Mouse (Mus musculus) stomach, postnatal 0 days (tissue): Measurements from ENCODE around the gene Rhbdl1. TPM values are rescaled to one million over a fixed set of nuclear protein-coding genes. Genes with fewer than 3 reads are reported as not detected.
A peak's percentile ranks its signal among the peaks of the same experiment; 100 is the strongest.
"Not testable (repeated sequence)": the region's sequence is repeated elsewhere in the genome, so short reads cannot be mapped to it uniquely, and the experiment has no call there.

Source experiments
- ATAC-seq: fragments of 200-750 bp; cut with Nextera tagmentation; 2 replicates; pipeline ENCODE4 v1.8.0; 2017; ENCODE audit not compliant: low FRiP score, low TSS enrichment
- DNase-seq: peaks from one replicate; pipeline ENCODE4 v3.0.0-alpha.2; 2016; ENCODE audit warnings: low spot score
- H3K27ac ChIP-seq: fragments of 300-500 bp; sonication (generic); replicated peaks from 2 replicates; pipeline ENCODE4 v1.5.1; 2014; ENCODE audit warnings: mild to moderate bottlenecking, control low read depth
- H3K27me3 ChIP-seq: fragments of 300-500 bp; sonication (generic); 2 replicates; pipeline ENCODE4 v1.6.1; 2014; ENCODE audit warnings: low read length; ENCODE audit not compliant: control insufficient read depth, insufficient read depth
- H3K36me3 ChIP-seq: fragments of 300-500 bp; sonication (generic); 2 replicates; pipeline ENCODE4 v1.6.1; 2014; ENCODE audit warnings: low read length, mixed read lengths; ENCODE audit not compliant: control insufficient read depth, insufficient read depth
- H3K4me1 ChIP-seq: fragments of 300-500 bp; sonication (generic); replicated peaks from 2 replicates; pipeline ENCODE4 v1.6.1; 2014; ENCODE audit warnings: antibody characterized with exemption; ENCODE audit not compliant: control insufficient read depth, insufficient read depth
- H3K4me2 ChIP-seq: fragments of 300-500 bp; sonication (generic); replicated peaks from 2 replicates; pipeline ENCODE4 v1.6.1; 2014; ENCODE audit warnings: low read depth, mild to moderate bottlenecking, control low read depth, moderate library complexity
- H3K4me3 ChIP-seq: fragments of 300-500 bp; sonication (generic); 2 replicates; pipeline ENCODE4 v1.5.1; 2014; ENCODE audit warnings: low read depth, low read length, control low read depth
- H3K9ac ChIP-seq: fragments of 300-500 bp; sonication (generic); 2 replicates; pipeline ENCODE4 v1.6.1; 2014; ENCODE audit warnings: mild to moderate bottlenecking, low read length, control low read depth, mixed read lengths
- H3K9me3 ChIP-seq: fragments of 300-500 bp; sonication (generic); 2 replicates; pipeline ENCODE4 v1.6.1; 2016; ENCODE audit warnings: low read length; ENCODE audit not compliant: control insufficient read depth
- CTCF ChIP-seq: IDR thresholded peaks from 2 replicates; pipeline ENCODE4 v1.5.1; 2016; ENCODE audit warnings: antibody characterized with exemption, low read depth, mild to moderate bottlenecking, moderate library complexity
- EP300 ChIP-seq: optimal IDR thresholded peaks from 2 replicates; pipeline ENCODE3; 2016; ENCODE audit warnings: antibody characterized with exemption
- WGBS: fragments of 180-500 bp; shearing (Covaris S2); extraction: QIAGEN DNeasy Blood & Tissue Kit; methylation state at CpG from one replicate; pipeline ENCODE4 v1.1.7; 2014; 5-methylcytosine and 5-hydroxymethylcytosine counted together
- polyA plus RNA-seq: library from polyadenylated mRNA; unstranded; fragments of >200 nt; fragmentation: Nextera tagmentation; extraction: Ambion mirVana; gene quantifications from 2 replicates; pipeline ENCODE4 v1.2.1, GENCODE M21; 2015

The Rhbdl1 gene
- polyA plus RNA-seq, 1 experiment from 2014 or later: 4.3 TPM

DNA sequence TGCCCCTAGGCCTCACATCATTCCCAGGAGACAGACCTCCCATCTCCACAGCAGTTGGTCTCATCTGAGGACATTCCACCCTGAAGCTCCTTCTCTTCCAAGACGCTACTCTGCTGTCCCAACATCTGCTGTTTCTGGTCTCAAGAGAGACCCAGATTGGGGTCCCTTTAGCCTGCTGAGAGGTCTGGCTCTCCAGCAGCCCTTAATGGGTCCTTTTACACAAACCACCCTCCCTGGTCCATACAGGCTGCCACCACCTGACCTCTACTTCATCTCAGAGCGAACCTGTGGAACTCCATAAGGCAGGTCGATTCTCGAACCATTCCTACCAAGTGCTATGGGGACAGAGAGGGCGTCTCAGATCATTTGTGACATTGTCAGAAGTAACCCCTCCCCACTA, 29.1 kb downstream of the Rhbdl1 start:
- 35% methylated on average over 5 of the region's 5 CpGs for WGBS
- Histone ChIP-seq H3K4me3 (no peak overlapping the region), H3K9ac (no peak overlapping the region), H3K4me1 (no peaks in the 10 kb centered on the region), H3K9me3 (no peaks in the 10 kb centered on the region), H3K36me3 (no peaks in the 10 kb centered on the region), H3K27ac (no peak overlapping the region), H3K27me3 (0 out of 2 replicates have a peak, but pooled peaks cover 2% of the 10 kb centered on the region), H3K4me2 (peak overlapping the region; percentile 84)
- TF ChIP-seq EP300 (no peak), CTCF (no peak)
- DNase-seq: no peak
- ATAC-seq: no peak

DNA sequence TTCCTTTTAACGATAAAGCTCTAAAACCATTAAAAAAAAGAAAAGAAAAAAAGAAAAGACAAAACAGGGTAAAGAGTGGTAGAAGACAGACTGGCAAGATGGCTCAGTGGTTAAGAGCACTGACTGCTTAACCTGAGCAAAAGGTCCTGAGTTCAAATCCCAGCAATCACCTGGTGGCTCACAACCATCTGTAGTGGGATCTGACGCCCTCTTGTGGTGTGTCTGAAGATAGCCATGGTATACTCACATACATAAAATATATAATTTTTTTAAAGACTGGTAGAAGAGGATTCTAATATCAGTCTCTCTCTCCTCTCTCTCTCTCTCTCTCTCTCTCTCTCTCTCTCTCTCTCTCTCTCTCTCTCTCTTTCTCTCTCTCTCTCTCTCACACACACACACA, 29.6 kb downstream of the Rhbdl1 start:
- not testable (repeated sequence) for H3K9me3 ChIP-seq, H3K4me3 ChIP-seq, DNase-seq, H3K36me3 ChIP-seq, H3K27me3 ChIP-seq, ATAC-seq, H3K4me2 ChIP-seq, H3K27ac ChIP-seq, H3K4me1 ChIP-seq, H3K9ac ChIP-seq
- WGBS: 0% methylated on average over 1 of the region's 2 CpGs
- TF ChIP-seq CTCF: peak; percentile 22; the same call in 1 of the 2 replicates

DNA sequence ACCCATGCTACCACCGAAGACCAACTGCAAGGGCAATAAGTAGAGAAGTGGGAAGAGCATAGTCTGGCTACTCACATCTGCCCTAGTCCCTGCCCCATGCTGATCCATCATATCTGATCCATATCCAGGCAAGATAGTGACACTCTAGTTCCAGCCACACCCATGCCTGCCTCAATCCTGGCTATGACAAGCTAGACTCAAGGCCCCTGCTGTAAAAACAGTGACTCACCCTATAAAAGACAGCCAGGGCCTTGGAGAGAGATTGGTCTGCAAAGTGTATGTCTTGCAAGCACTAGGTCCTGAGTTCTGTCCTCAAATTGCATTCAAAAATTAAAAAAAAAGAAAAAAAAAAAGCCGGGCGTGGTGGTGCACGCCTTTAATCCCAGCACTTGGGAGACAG, 30.6 kb downstream of the Rhbdl1 start:
- ATAC-seq: no peak
- Histone ChIP-seq H3K9ac (no peak overlapping the region), H3K4me1 (no peaks in the 10 kb centered on the region), H3K27ac (no peak overlapping the region), H3K27me3 (0 out of 2 replicates have a peak, but pooled peaks cover 2% of the 10 kb centered on the region), H3K9me3 (no peaks in the 10 kb centered on the region), H3K36me3 (no peaks in the 10 kb centered on the region), H3K4me3 (no peak overlapping the region), H3K4me2 (no peak overlapping the region)
- no peak for DNase-seq
- WGBS: 79% methylated on average over 4 of the region's 4 CpGs
- no peak for TF ChIP-seq CTCF
- no peak for TF ChIP-seq EP300

DNA sequence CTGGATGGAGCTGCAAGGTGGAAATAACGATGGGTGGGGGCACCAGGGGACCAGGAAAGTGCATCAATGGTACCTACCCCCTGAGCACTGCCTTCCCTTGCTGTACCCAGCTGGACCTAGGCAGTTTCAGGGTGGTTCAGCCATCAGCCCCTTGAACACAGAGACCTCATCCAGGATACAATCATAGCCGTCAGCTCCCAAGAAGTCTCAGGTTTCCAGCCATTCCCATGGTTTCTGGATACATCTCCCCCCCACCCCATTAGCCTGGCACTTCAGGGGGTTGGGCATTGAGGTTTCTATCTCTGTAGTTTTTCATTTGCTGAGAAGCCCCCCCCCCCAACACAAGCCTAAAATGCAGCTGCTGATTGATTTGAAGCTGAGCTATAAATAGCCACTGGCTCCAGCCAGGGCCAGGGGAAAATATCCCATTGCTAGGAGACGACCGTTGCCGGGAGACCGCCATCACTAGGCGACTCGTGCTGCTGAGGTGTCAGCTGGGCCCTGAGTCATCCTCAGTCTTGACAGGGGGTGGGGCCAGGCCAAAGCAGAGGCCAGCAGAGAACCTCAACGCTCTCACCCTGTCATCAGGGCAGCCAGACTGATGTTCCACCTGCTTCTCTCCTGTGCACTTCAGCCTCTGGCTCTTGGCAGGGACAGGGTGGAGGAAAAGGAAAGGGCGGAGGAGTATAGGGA, 34.1 kb downstream of the Rhbdl1 start:
- Histone ChIP-seq H3K9ac (peak overlapping the region; percentile 13; the same call in 1 of the 2 replicates), H3K9me3 (no peaks in the 10 kb centered on the region), H3K4me1 (no peaks in the 10 kb centered on the region), H3K4me2 (no peak overlapping the region), H3K36me3 (no peaks in the 10 kb centered on the region), H3K4me3 (no peak overlapping the region), H3K27me3 (no peaks in the 10 kb centered on the region), H3K27ac (no peak overlapping the region)
- DNase-seq: peak; percentile 55
- ATAC-seq: peak; percentile 75
- WGBS: 7% methylated on average over 10 of the region's 10 CpGs
- no peak for TF ChIP-seq CTCF
- TF ChIP-seq EP300: no peak

DNA sequence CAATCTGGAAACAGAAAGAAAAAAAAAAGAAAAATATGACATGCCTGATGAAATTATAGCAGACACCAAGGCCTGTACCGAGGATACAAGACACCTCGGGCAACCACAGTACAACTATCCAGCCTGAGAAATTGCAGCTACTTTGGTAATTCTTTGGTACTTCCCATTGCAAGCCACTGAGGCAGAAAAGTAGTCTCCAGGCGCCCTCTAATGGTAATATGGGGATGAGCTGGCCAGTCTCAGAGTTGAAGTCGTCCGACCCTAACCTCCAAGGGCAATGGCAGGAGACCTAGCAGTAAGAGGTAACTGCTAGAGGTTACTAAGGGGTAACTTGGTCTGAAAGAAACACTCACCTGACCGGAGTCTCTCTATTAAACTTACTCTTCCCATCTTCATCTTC, 36.1 kb downstream of the Rhbdl1 start:
- no peaks in the 10 kb centered on the region; the same call in 1 of the 2 replicates for H3K4me1 ChIP-seq
- WGBS: 2% methylated on average over 6 of the region's 6 CpGs
- H3K4me2 ChIP-seq: no peak overlapping the region
- no peak overlapping the region for H3K9ac ChIP-seq
- H3K27me3 ChIP-seq: no peaks in the 10 kb centered on the region
- no peaks in the 10 kb centered on the region for H3K9me3 ChIP-seq
- DNase-seq (peak; percentile 62), ATAC-seq (peak; percentile 34; the same call in 1 of the 2 replicates)
- no peaks in the 10 kb centered on the region for H3K36me3 ChIP-seq
- H3K27ac ChIP-seq: no peak overlapping the region
- TF ChIP-seq CTCF (peak; percentile 95), EP300 (no peak)
- H3K4me3 ChIP-seq: no peak overlapping the region

DNA sequence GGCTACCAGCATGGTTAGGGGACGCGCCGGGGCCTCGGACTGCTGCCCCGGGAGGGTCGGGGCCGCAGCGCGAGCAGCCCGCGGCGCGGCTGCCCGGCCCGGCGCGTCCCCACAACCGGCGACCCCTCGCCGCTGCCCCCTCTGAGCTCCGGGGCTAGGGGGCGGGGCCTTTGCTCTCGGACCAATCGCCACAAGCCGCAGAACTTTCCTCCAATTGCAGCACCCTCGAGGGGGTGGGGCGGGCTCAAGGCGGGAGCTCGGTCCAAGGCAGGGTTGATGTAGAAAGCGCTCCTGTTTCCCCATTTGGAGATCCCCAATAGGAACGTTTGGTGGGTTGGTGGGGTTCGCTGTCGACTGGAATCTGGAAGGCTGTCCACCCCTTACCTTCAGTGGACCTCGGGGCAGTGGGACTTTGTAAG, 40.1 kb downstream of the Rhbdl1 start, which contains the start of gene Metrn:
Gene Metrn, minus strand, starts transcription at position 186 of the 419 bp plus-strand sequence.
- Histone ChIP-seq H3K4me1 (no peaks in the 10 kb centered on the region; the same call in 1 of the 2 replicates), H3K27me3 (no peaks in the 10 kb centered on the region), H3K9me3 (no peaks in the 10 kb centered on the region), H3K4me2 (peak within 1 kb of the TSS; percentile 86), H3K9ac (peak within 1 kb of the TSS; percentile 66), H3K4me3 (peak within 1 kb of the TSS; percentile 75), H3K27ac (peak within 1 kb of the TSS; percentile 8; the same call in 1 of the 2 replicates), H3K36me3 (no peaks in the 10 kb centered on the region)
- no peak for TF ChIP-seq EP300
- TF ChIP-seq CTCF: no peak
- ATAC-seq: peak; percentile 64; the same call in 1 of the 2 replicates
- DNase-seq: peak; percentile 87
- WGBS: 1% methylated on average over 24 of the region's 35 CpGs
